Mouse (Mus musculus) liver, embryonic 14.5 days (tissue): ENCODE results near the gene Plekhh3.

Experiments
- CTCF ChIP-seq: IDR thresholded peaks from 2 replicates; pipeline ENCODE4 v1.5.1; 2016; ENCODE audit warnings: antibody characterized with exemption, low read depth, control low read depth
- EP300 ChIP-seq: IDR thresholded peaks from 2 replicates; pipeline ENCODE4 v1.6.1; 2016; ENCODE audit warnings: antibody characterized with exemption, low read depth

GRCm38 (mm10) chr11:101192646-101193045 lies 21.5 kb upstream of the Plekhh3 start:
- no peak for TF ChIP-seq CTCF
- no peak for TF ChIP-seq EP300
